In genomic region chr11:94441122-94441521, GRCm38 (mm10) we compare ENCODE assay signal across 16 mouse cellular contexts. TPM values are rescaled to one million over a fixed set of nuclear protein-coding genes. Genes with fewer than 3 reads are reported as not detected.
DNase-seq lines count a peak whose midpoint lies in the region; ATAC-seq and TF ChIP-seq lines count a peak whose summit lies in the region.
"Had no signal": no experiment of that assay in that cellular context is flagged by ENCODE, and none has a peak within 500 bp of the region (broad histone marks: within the 10 kb centered on the region; RNA-seq: fewer than 3 reads in every experiment).

No protein-coding gene starts in this region.

- no peak overlapping the region for H3K9ac ChIP-seq in forebrain, embryonic 11.5 days (ENCODE audit: low read length)
- no peak overlapping the region for H3K9ac ChIP-seq in forebrain, embryonic 14.5 days (ENCODE audit: low read length)
- H3K9ac ChIP-seq: embryonic facial prominence, embryonic 13.5 days had no signal

- no peaks in the 10 kb centered on the region for H3K9me3 ChIP-seq in forebrain, embryonic 11.5 days (ENCODE audit: control insufficient read depth, low read length)
- no peaks in the 10 kb centered on the region for H3K9me3 ChIP-seq in forebrain, embryonic 14.5 days (replicated peaks; ENCODE audit: control insufficient read depth, low read length)
- H3K9me3 ChIP-seq in midbrain, embryonic 10.5 days (replicated peaks): no peaks in the 10 kb centered on the region
- H3K9me3 ChIP-seq: embryonic facial prominence, embryonic 13.5 days had no signal

- no peaks in the 10 kb centered on the region for H3K27me3 ChIP-seq in forebrain, embryonic 11.5 days (ENCODE audit: control insufficient read depth, insufficient read depth, low read length)
- no peaks in the 10 kb centered on the region for H3K27me3 ChIP-seq in forebrain, embryonic 14.5 days (replicated peaks; ENCODE audit: control insufficient read depth, insufficient read depth, low read length)
- no peaks in the 10 kb centered on the region; the same call in 1 of the 2 replicates for H3K27me3 ChIP-seq in thymus, adult 2 months (ENCODE audit: control insufficient read depth, insufficient read depth, low read length)
- 0 out of 2 replicates have a peak, but pooled peaks cover 6% of the 10 kb centered on the region for H3K27me3 ChIP-seq in midbrain, embryonic 10.5 days (ENCODE audit: low read depth, poor library complexity, severe bottlenecking)
- H3K27me3 ChIP-seq: embryonic facial prominence, embryonic 13.5 days had no signal

- 32% methylated on average over 7 of the region's 7 CpGs for WGBS in forebrain, embryonic 11.5 days
- WGBS in forebrain, embryonic 14.5 days: 31% methylated on average over 7 of the region's 7 CpGs
- 91% methylated on average over 7 of the region's 7 CpGs for WGBS in thymus, adult 2 months
- WGBS in midbrain, embryonic 10.5 days: 34% methylated on average over 7 of the region's 7 CpGs

- peak overlapping the region; percentile 41; the same call in 1 of the 2 replicates for H3K27ac ChIP-seq in forebrain, embryonic 11.5 days (ENCODE audit: low read depth, low read length)
- H3K27ac ChIP-seq in forebrain, embryonic 14.5 days (ENCODE audit: low read depth, low read length): no peak overlapping the region
- H3K27ac ChIP-seq in thymus, adult 2 months (ENCODE audit: control insufficient read depth, insufficient read depth, low read length): no peak overlapping the region
- peak overlapping the region; percentile 70 for H3K27ac ChIP-seq in midbrain, embryonic 10.5 days (replicated peaks)
- H3K27ac ChIP-seq: embryonic facial prominence, embryonic 13.5 days had no signal

- no peak for ATAC-seq in forebrain, embryonic 11.5 days (replicated peaks; ENCODE audit: low FRiP score)
- no peak for ATAC-seq in forebrain, embryonic 14.5 days

- no peak for TF ChIP-seq POLR2A in thymus, adult 2 months (IDR thresholded peaks at IDR 0.05; ENCODE audit: control insufficient read depth, extremely low read depth, insufficient read depth, low read length, poor library complexity)

- no peak overlapping the region for H3K4me2 ChIP-seq in forebrain, embryonic 11.5 days (ENCODE audit: low read depth, low read length, severe bottlenecking)
- H3K4me2 ChIP-seq in forebrain, embryonic 14.5 days (ENCODE audit: low read length): no peak overlapping the region
- H3K4me2 ChIP-seq: embryonic facial prominence, embryonic 13.5 days had no signal

- no peak for DNase-seq in forebrain, embryonic 11.5 days (ENCODE audit: low spot score)
- no peak for DNase-seq in forebrain, embryonic 14.5 days (ENCODE audit: low spot score)
- DNase-seq in thymus, adult 2 months: no peak
- no peak for DNase-seq in thymus, adult 18-20 months
- peak; percentile 53 for DNase-seq in midbrain, embryonic 10.5 days (ENCODE audit: low spot score)
- DNase-seq in left cerebral cortex, postnatal 14 days (ENCODE audit: low spot score in 2 of 2): no peak
- no peak for DNase-seq in layer of hippocampus, adult 11-12 months (ENCODE audit: low spot score)
- no peak for DNase-seq in urinary bladder, postnatal 36 days (ENCODE audit: low spot score in 2 of 2)
- DNase-seq: cerebellum, adult 11-12 months; kidney, adult 18-20 months; thymus, postnatal 25 days had no signal

- H3K4me1 ChIP-seq in forebrain, embryonic 11.5 days (replicated peaks; ENCODE audit: control insufficient read depth, insufficient read depth, low read length): peaks cover 14% of the 10 kb centered on the region
- H3K4me1 ChIP-seq in forebrain, embryonic 14.5 days (ENCODE audit: control insufficient read depth, insufficient read depth, low read length): peaks cover 18% of the 10 kb centered on the region
- H3K4me1 ChIP-seq in thymus, adult 2 months (replicated peaks; ENCODE audit: control insufficient read depth, insufficient read depth, low read length): no peaks in the 10 kb centered on the region
- peaks cover 86% of the 10 kb centered on the region for H3K4me1 ChIP-seq in midbrain, embryonic 10.5 days

- intact Hi-C loops in left cerebral cortex, postnatal 14 days (cut with DNase I): no loop called here

- TF ChIP-seq CTCF in thymus, adult 2 months (IDR thresholded peaks at IDR 0.05; ENCODE audit: borderline replicate concordance, control insufficient read depth, extremely low read depth, insufficient read depth, low read length, poor library complexity): 0 out of 2 replicates have a peak, but pooled peaks have one; percentile 15

- H3K4me3 ChIP-seq in forebrain, embryonic 11.5 days (ENCODE audit: low read depth, low read length): no peak overlapping the region
- H3K4me3 ChIP-seq in forebrain, embryonic 14.5 days (ENCODE audit: low read depth, low read length): no peak overlapping the region
- no peak overlapping the region for H3K4me3 ChIP-seq in thymus, adult 2 months (ENCODE audit: control insufficient read depth, insufficient read depth, low read length)
- no peak overlapping the region for H3K4me3 ChIP-seq in midbrain, embryonic 10.5 days
- H3K4me3 ChIP-seq: embryonic facial prominence, embryonic 13.5 days had no signal

- H3K36me3 ChIP-seq in forebrain, embryonic 11.5 days (ENCODE audit: control insufficient read depth, insufficient read depth, low read length): no peaks in the 10 kb centered on the region
- peaks cover 16% of the 10 kb centered on the region; the same call in 1 of the 2 replicates for H3K36me3 ChIP-seq in forebrain, embryonic 14.5 days (ENCODE audit: control insufficient read depth, insufficient read depth, low read length)
- H3K36me3 ChIP-seq in thymus, adult 2 months (ENCODE audit: control insufficient read depth, insufficient read depth, low read length): no peaks in the 10 kb centered on the region
- peaks cover 55% of the 10 kb centered on the region for H3K36me3 ChIP-seq in midbrain, embryonic 10.5 days

RNA-seq across cellular contexts. Expression of gene Cacna1g, which starts 32.9 kb away (rescaled TPM):
- 13.0 and 17.4 TPM in 2 replicates for polyA plus RNA-seq in forebrain, embryonic 11.5 days (2014; fragmentation: Nextera tagmentation; extraction: Ambion mirVana)
- polyA plus RNA-seq in forebrain, embryonic 14.5 days (2014; fragmentation: Nextera tagmentation; extraction: Ambion mirVana): 7.0 and 7.1 TPM in 2 replicates
- polyA plus RNA-seq in thymus, adult 2 months (2012; rRNA removed): 2.3 and 6.5 TPM in 2 replicates
- polyA plus RNA-seq in midbrain, embryonic 10.5 days (2016; fragmentation: Nextera tagmentation; extraction: Ambion mirVana): 8.1 and 9.1 TPM in 2 replicates
- 100 to 1,000 TPM; 107 to 130 TPM for total RNA-seq in left cerebral cortex, postnatal 14 days (2021)

RNA-seq across cellular contexts. Expression of gene Spata20, which starts 44.9 kb away (rescaled TPM):
- 0.17 TPM in 1 of 2 replicates, not detected in the other for polyA plus RNA-seq in forebrain, embryonic 11.5 days (2014; fragmentation: Nextera tagmentation; extraction: Ambion mirVana)
- 0.43 and 0.67 TPM in 2 replicates for polyA plus RNA-seq in forebrain, embryonic 14.5 days (2014; fragmentation: Nextera tagmentation; extraction: Ambion mirVana)
- 0.04 and 0.39 TPM in 2 replicates for polyA plus RNA-seq in thymus, adult 2 months (2012; rRNA removed)
- polyA plus RNA-seq in midbrain, embryonic 10.5 days (2016; fragmentation: Nextera tagmentation; extraction: Ambion mirVana): 0.12 TPM in 1 of 2 replicates, not detected in the other
- total RNA-seq in left cerebral cortex, postnatal 14 days (2021): under 1 TPM; 0.38 to 0.62 TPM
- total RNA-seq: gastrocnemius, adult 8-10 months; liver, adult 2 months; MEL had no signal
- polyA plus RNA-seq: liver, adult 2 months; spleen, adult 2 months had no signal

RNA-seq across cellular contexts. Expression of gene Abcc3, which starts 48.3 kb away (rescaled TPM):
- polyA plus RNA-seq in forebrain, embryonic 11.5 days (2014; fragmentation: Nextera tagmentation; extraction: Ambion mirVana): 0.49 and 0.57 TPM in 2 replicates
- polyA plus RNA-seq in forebrain, embryonic 14.5 days (2014; fragmentation: Nextera tagmentation; extraction: Ambion mirVana): 0.27 and 1.7 TPM in 2 replicates
- polyA plus RNA-seq in thymus, adult 2 months (2012; rRNA removed): 21.5 and 28.4 TPM in 2 replicates
- 0.37 and 0.42 TPM in 2 replicates for polyA plus RNA-seq in midbrain, embryonic 10.5 days (2016; fragmentation: Nextera tagmentation; extraction: Ambion mirVana)
- total RNA-seq in left cerebral cortex, postnatal 14 days (2021): 1 to 10 TPM; 1.6 to 2.3 TPM

RNA-seq across cellular contexts. Expression of gene Epn3, which starts 58.7 kb away (rescaled TPM):
- 0.48 and 0.64 TPM in 2 replicates for polyA plus RNA-seq in forebrain, embryonic 11.5 days (2014; fragmentation: Nextera tagmentation; extraction: Ambion mirVana)
- polyA plus RNA-seq in forebrain, embryonic 14.5 days (2014; fragmentation: Nextera tagmentation; extraction: Ambion mirVana): 0.30 and 0.41 TPM in 2 replicates
- polyA plus RNA-seq in thymus, adult 2 months (2012; rRNA removed): 1.8 and 3.3 TPM in 2 replicates
- polyA plus RNA-seq in midbrain, embryonic 10.5 days (2016; fragmentation: Nextera tagmentation; extraction: Ambion mirVana): 0.57 and 0.80 TPM in 2 replicates
- total RNA-seq in left cerebral cortex, postnatal 14 days (2021): 1 to 10 TPM in 1 of 2 experiments, under 1 TPM in 1; 0.95 to 1.3 TPM
- total RNA-seq: liver, adult 2 months; MEL had no signal

Comparison
In these comparisons a context has a peak if more than half of its experiments do, and no peak if none do; other contexts are left out.
1. H3K27ac ChIP-seq: peak in forebrain, embryonic 11.5 days (single experiment) and midbrain, embryonic 10.5 days (single experiment); none in forebrain, embryonic 14.5 days (single experiment) and thymus, adult 2 months (single experiment).